Mouse (Mus musculus) C2C12 (cell line): ENCODE data around the gene Hmmr.

Experiments used
- CTCF ChIP-seq: IDR thresholded peaks from one replicate; pipeline ENCODE4 v1.5.1; 2011; ENCODE audit not compliant: control insufficient read depth, insufficient read depth, insufficient read length
- MAX ChIP-seq: IDR thresholded peaks from one replicate; pipeline ENCODE4 v1.6.1; 2011; ENCODE audit warnings: mild to moderate bottlenecking, control low read depth

DNA sequence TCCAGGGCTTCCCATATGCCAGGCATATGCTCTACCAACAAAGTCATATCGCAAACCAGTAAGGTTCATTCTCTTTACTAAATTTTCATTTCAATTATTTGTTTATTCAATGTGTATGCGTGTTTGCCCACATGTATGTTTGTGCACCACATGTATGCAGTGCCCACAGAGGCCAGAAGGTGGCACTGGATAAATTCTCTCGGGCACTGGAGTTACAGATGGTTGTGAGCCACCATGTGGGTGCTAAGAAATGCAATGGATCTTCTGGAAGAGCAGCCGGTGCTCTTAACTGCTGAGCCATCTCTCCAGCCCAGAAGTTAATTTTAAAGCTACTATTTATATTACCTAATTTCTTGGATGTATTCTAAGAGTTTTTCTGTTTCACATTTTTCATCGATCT lies 17.7 kb downstream of the Hmmr start:
- TF ChIP-seq CTCF (no peak), MAX (no peak)
